ENCODE assay signal across 1 mouse cellular context in genomic region chr3:98335331-98335730, GRCm38 (mm10).
A peak's percentile ranks its signal among the peaks of the same experiment; 100 is the strongest.
TF ChIP-seq lines count a peak whose summit lies in the region.

No protein-coding gene starts in this region.

TF ChIP-seq in MEL, 35 proteins besides CTCF, POLR2A, EP300 and RAD21 (continued from another document):
- no peak for TF ChIP-seq UBTF (IDR thresholded peaks at IDR 0.05; ENCODE audit: borderline replicate concordance, insufficient read depth, low read depth, low read length)
- no peak for TF ChIP-seq CHD1 (IDR thresholded peaks at IDR 0.05; ENCODE audit: low read depth, low read length)
- 0 out of 2 replicates have a peak, but pooled peaks have one; percentile 16 for TF ChIP-seq TBP (IDR thresholded peaks at IDR 0.05; ENCODE audit: low read depth, low read length)
- TF ChIP-seq JUND (IDR thresholded peaks at IDR 0.05; ENCODE audit: low read depth, low read length) = no peak
- no peak for TF ChIP-seq GABPA (IDR thresholded peaks at IDR 0.05; ENCODE audit: low read depth, low read length)
- no peak for TF ChIP-seq USF2 (IDR thresholded peaks at IDR 0.05; ENCODE audit: borderline replicate concordance in 1 of 2, insufficient read depth in 1 of 2, low read depth in 1 of 2, low read length in 2 of 2)
- TF ChIP-seq ZKSCAN1 (IDR thresholded peaks at IDR 0.05; ENCODE audit: low read depth, low read length) = no peak
- no peak for TF ChIP-seq MEF2A (IDR thresholded peaks at IDR 0.05; ENCODE audit: extremely low read depth, insufficient replicate concordance, low read depth, low read length, poor library complexity, severe bottlenecking)
- no peak for TF ChIP-seq NELFE (IDR thresholded peaks at IDR 0.05; ENCODE audit: low read depth, low read length)
- no peak for TF ChIP-seq MYB (IDR thresholded peaks at IDR 0.05; ENCODE audit: low read depth, low read length)
- TF ChIP-seq MAFK (IDR thresholded peaks at IDR 0.05; ENCODE audit: borderline replicate concordance, low read depth, low read length) = no peak
